Mouse (Mus musculus) kidney, embryonic 16.5 days (tissue): Measurements from ENCODE around the gene Mtx1. TPM values are rescaled to one million over a fixed set of nuclear protein-coding genes. Genes with fewer than 3 reads are reported as not detected.

ENCODE experiments used
- ATAC-seq: fragments of 200-750 bp; cut with Nextera tagmentation; 2 replicates; pipeline ENCODE4 v1.8.0; 2017; ENCODE audit warnings: moderate TSS enrichment; ENCODE audit not compliant: low FRiP score, low TSS enrichment
- H3K27ac ChIP-seq: fragments of 300-500 bp; sonication (generic); 2 replicates; pipeline ENCODE4 v1.5.1; 2014; ENCODE audit warnings: low read length
- H3K27me3 ChIP-seq: fragments of 300-500 bp; sonication (generic); 2 replicates; pipeline ENCODE4 v1.6.1; 2014; ENCODE audit warnings: low read length, control low read depth, mixed read lengths; ENCODE audit not compliant: insufficient read depth
- H3K36me3 ChIP-seq: fragments of 300-500 bp; sonication (generic); 2 replicates; pipeline ENCODE4 v1.6.1; 2014; ENCODE audit warnings: low read length, control low read depth, mixed read lengths; ENCODE audit not compliant: insufficient read depth
- H3K4me1 ChIP-seq: fragments of 300-500 bp; sonication (generic); 2 replicates; pipeline ENCODE4 v1.6.1; 2014; ENCODE audit warnings: low read length, control low read depth, mixed read lengths; ENCODE audit not compliant: insufficient read depth
- H3K4me2 ChIP-seq: fragments of 300-500 bp; sonication (generic); replicated peaks from 2 replicates; pipeline ENCODE4 v1.6.1; 2014; ENCODE audit warnings: low read depth, low read length
- H3K4me3 ChIP-seq: fragments of 300-500 bp; sonication (generic); 2 replicates; pipeline ENCODE4 v1.5.1; 2014; ENCODE audit warnings: mild to moderate bottlenecking, low read length
- H3K9ac ChIP-seq: fragments of 300-500 bp; sonication (generic); replicated peaks from 2 replicates; pipeline ENCODE4 v1.6.1; 2014; ENCODE audit warnings: low read length
- H3K9me3 ChIP-seq: fragments of 300-500 bp; sonication (generic); 2 replicates; pipeline ENCODE4 v1.6.1; 2016; ENCODE audit warnings: low read length, control low read depth
- WGBS: fragments of 180-500 bp; shearing (Covaris S2); extraction: QIAGEN DNeasy Blood & Tissue Kit; methylation state at CpG from one replicate; pipeline ENCODE4 v1.1.7; 2014; 5-methylcytosine and 5-hydroxymethylcytosine counted together
- polyA plus RNA-seq: library from polyadenylated mRNA; unstranded; fragments of >200 nt; fragmentation: Nextera tagmentation; extraction: Ambion mirVana; gene quantifications from 2 replicates; pipeline ENCODE4 v1.2.1, GENCODE M21; 2015

Mtx1 gene
- polyA plus RNA-seq: 227 and 235 TPM in 2 replicates

- Histone ChIP-seq H3K27me3 (peaks cover 3% of the 10 kb centered on the region; the same call in 1 of the 2 replicates), H3K4me2 (peak within 1 kb of the TSS; percentile 81), H3K4me1 (peaks cover 43% of the 10 kb centered on the region), H3K9me3 (no peaks in the 10 kb centered on the region), H3K4me3 (peak within 1 kb of the TSS; percentile 53), H3K9ac (peak within 1 kb of the TSS; percentile 66), H3K27ac (peak within 1 kb of the TSS; percentile 84), H3K36me3 (no peaks in the 10 kb centered on the region)
- peak; percentile 4; the same call in 1 of the 2 replicates for ATAC-seq
- 4% methylated on average over 21 of the region's 21 CpGs for WGBS
These were observed at the start of gene Mtx1 for GRCm38 (mm10) chr3:89226900-89227299. Gene Mtx1, minus strand, starts transcription at chr3:89227088.

DNA sequence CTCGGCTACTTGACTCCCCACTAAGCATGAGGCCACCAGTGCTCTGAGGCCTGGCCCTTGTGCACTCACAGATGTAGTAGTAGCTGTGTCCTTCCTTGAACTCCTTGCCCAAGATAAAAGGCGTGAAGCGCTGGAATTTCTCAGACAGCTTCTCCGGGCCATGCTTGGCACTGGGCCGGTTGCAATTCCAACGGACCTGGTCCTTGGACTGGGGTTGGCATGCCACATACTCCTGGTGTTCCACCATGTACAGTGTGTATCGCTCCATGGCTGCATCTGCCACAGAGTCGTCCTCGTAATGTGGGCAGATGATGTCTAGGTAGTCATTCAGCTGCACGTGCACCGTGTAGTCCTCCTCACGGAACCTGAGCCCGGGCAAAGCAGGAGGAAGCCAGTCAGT is 49.2 kb upstream of the Mtx1 start:
- no peak for ATAC-seq
- no peak overlapping the region for H3K27ac ChIP-seq
- H3K4me1 ChIP-seq: peaks cover 36% of the 10 kb centered on the region

GRCm38 (mm10) chr3:89271760-89272159 is 44.9 kb upstream of the Mtx1 start:
- H3K36me3 ChIP-seq: peaks cover 33% of the 10 kb centered on the region
- H3K4me3 ChIP-seq: no peak overlapping the region
- H3K27ac ChIP-seq: no peak overlapping the region
- peaks cover 46% of the 10 kb centered on the region for H3K4me1 ChIP-seq
- no peak for ATAC-seq
- H3K9ac ChIP-seq: no peak overlapping the region
- no peaks in the 10 kb centered on the region for H3K27me3 ChIP-seq
- no peak overlapping the region for H3K4me2 ChIP-seq
- 68% methylated on average over 6 of the region's 6 CpGs for WGBS
- H3K9me3 ChIP-seq: no peaks in the 10 kb centered on the region

More for the DNA sequence above, 49.2 kb upstream of the Mtx1 start:
- Histone ChIP-seq H3K9me3 (no peaks in the 10 kb centered on the region), H3K36me3 (peaks cover 30% of the 10 kb centered on the region), H3K27me3 (no peaks in the 10 kb centered on the region), H3K4me2 (no peak overlapping the region; the same call in 1 of the 2 replicates), H3K4me3 (no peak overlapping the region), H3K9ac (no peak overlapping the region)
- WGBS: 92% methylated on average over 13 of the region's 13 CpGs

DNA sequence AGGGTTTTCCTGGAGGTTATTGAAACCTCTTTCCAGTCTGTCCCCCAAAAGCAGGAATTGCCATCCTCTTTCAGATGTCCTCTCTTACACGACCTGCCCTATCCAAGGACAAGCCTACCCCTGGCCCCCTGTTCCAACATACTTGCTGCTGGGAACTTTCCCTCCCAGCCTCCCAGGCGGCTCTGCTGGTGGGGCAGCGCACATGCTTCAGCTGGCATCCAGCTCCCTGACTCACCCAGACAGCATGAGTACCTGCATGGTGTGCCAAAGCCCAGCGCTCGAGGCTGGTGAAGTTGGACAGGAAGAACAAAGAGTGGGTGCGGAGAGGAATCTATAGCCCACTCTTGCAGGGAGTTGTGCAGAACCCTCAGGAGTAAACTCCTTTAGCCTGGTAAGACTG is 44.0 kb upstream of the Mtx1 start:
- H3K4me2 ChIP-seq: peak overlapping the region; percentile 76
- no peaks in the 10 kb centered on the region for H3K9me3 ChIP-seq
- H3K4me3 ChIP-seq: peak overlapping the region; percentile 62
- H3K27ac ChIP-seq: peak overlapping the region; percentile 88
- H3K4me1 ChIP-seq: peaks cover 40% of the 10 kb centered on the region
- no peaks in the 10 kb centered on the region for H3K27me3 ChIP-seq
- peaks cover 31% of the 10 kb centered on the region for H3K36me3 ChIP-seq
- H3K9ac ChIP-seq: peak overlapping the region; percentile 77
- ATAC-seq: no peak
- 65% methylated on average over 6 of the region's 6 CpGs for WGBS

DNA sequence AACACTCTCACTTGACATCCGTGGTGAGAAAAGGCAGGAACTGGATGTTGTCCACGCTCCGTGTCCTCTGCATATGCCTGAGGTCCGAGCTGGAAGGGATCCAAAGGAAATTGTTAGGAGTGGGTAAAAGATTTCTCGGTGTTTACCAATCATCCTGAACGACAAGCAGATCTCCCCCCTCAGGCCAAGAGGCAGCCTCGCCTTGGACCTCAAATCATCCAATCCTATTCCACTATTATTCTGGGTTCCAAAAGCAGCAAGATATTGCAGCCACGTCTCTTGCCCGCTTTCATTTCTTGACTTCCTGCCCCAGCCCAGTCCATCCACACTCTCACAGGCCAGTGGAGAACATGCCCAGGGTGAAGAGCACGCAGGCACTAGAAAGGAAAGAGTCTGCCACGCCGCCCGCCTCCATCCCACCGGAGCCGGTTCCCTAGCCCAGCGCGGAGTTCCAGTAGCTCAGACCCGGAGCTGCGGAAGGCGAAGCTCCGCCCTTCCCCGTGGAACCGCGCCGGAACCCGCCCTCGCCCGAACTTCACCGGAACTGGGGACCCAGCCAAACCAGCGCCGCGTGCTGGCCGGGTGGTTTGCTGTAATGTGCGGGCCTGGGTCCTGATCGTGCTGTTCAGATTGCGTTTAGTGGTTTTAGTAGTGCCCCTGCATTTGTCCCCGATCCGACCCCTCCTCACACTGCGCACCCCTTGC is 43.3 kb upstream of the Mtx1 start, which contains the start of gene Slc50a1:
TSS of gene Slc50a1 (minus strand) at position 520 of the 705 bp plus-strand sequence.
- Histone ChIP-seq H3K4me2 (peak within 1 kb of the TSS; percentile 76), H3K4me1 (peaks cover 38% of the 10 kb centered on the region), H3K4me3 (peak within 1 kb of the TSS; percentile 62), H3K9me3 (no peaks in the 10 kb centered on the region), H3K27me3 (no peaks in the 10 kb centered on the region), H3K36me3 (peaks cover 24% of the 10 kb centered on the region), H3K9ac (peak within 1 kb of the TSS; percentile 77), H3K27ac (peak within 1 kb of the TSS; percentile 88)
- 2% methylated on average over 39 of the region's 39 CpGs for WGBS
- ATAC-seq: peak; percentile 43; the same call in 1 of the 2 replicates

DNA sequence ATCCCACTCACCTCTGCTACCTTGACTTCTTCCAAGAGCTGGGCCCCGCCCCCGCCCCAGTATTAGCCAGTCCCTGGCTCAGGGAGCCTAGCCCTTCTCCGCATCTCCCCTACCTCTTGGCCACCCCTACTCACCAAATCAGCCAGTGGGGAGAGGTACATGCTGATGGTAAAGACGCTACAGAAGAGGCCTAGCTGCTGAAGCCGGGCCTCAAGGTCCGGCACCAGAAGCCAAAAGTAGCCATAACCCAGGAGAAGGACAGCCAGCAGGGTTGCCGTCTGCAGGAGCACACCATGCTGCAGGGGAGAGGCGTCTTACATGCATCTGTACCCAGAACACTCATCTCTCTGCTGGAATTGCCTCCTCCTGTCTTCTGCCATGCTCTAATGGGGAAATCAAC is 42.0 kb upstream of the Mtx1 start:
- H3K36me3 ChIP-seq: peaks cover 19% of the 10 kb centered on the region
- H3K9me3 ChIP-seq: no peaks in the 10 kb centered on the region
- no peaks in the 10 kb centered on the region for H3K27me3 ChIP-seq
- 68% methylated on average over 8 of the region's 8 CpGs for WGBS
- H3K27ac ChIP-seq: no peak overlapping the region
- H3K4me3 ChIP-seq: no peak overlapping the region
- ATAC-seq: no peak
- peaks cover 38% of the 10 kb centered on the region for H3K4me1 ChIP-seq
- no peak overlapping the region for H3K9ac ChIP-seq
- H3K4me2 ChIP-seq: peak overlapping the region; percentile 76; the same call in 1 of the 2 replicates

- Histone ChIP-seq H3K4me2 (peak overlapping the region; percentile 92), H3K27ac (peak overlapping the region; percentile 65), H3K9me3 (no peaks in the 10 kb centered on the region), H3K9ac (peak overlapping the region; percentile 90), H3K27me3 (no peaks in the 10 kb centered on the region), H3K4me1 (peaks cover 38% of the 10 kb centered on the region), H3K4me3 (peak overlapping the region; percentile 83), H3K36me3 (0 out of 2 replicates have a peak, but pooled peaks cover 3% of the 10 kb centered on the region)
- under 1% methylated on average over 20 of the region's 20 CpGs for WGBS
- peak; percentile 76 for ATAC-seq
These were observed 39.6 kb upstream of the Mtx1 start for GRCm38 (mm10) chr3:89266439-89266893.

GRCm38 (mm10) chr3:89262417-89262816 is 35.5 kb upstream of the Mtx1 start:
- peaks cover 8% of the 10 kb centered on the region for H3K4me1 ChIP-seq
- H3K27ac ChIP-seq: peak overlapping the region; percentile 31; the same call in 1 of the 2 replicates
- H3K9me3 ChIP-seq: no peaks in the 10 kb centered on the region
- no peak for ATAC-seq
- H3K36me3 ChIP-seq: no peaks in the 10 kb centered on the region
- H3K4me3 ChIP-seq: no peak overlapping the region
- H3K4me2 ChIP-seq: no peak overlapping the region
- no peaks in the 10 kb centered on the region for H3K27me3 ChIP-seq
- 67% methylated on average over 10 of the region's 10 CpGs for WGBS
- H3K9ac ChIP-seq: no peak overlapping the region

GRCm38 (mm10) chr3:89260211-89260610 is 33.3 kb upstream of the Mtx1 start:
- H3K4me3 ChIP-seq: no peak overlapping the region
- H3K27ac ChIP-seq: no peak overlapping the region
- H3K9me3 ChIP-seq: no peaks in the 10 kb centered on the region
- H3K27me3 ChIP-seq: no peaks in the 10 kb centered on the region
- no peaks in the 10 kb centered on the region for H3K36me3 ChIP-seq
- 73% methylated on average over 3 of the region's 3 CpGs for WGBS
- no peak for ATAC-seq
- no peak overlapping the region for H3K9ac ChIP-seq
- H3K4me1 ChIP-seq: no peaks in the 10 kb centered on the region
- no peak overlapping the region for H3K4me2 ChIP-seq

DNA sequence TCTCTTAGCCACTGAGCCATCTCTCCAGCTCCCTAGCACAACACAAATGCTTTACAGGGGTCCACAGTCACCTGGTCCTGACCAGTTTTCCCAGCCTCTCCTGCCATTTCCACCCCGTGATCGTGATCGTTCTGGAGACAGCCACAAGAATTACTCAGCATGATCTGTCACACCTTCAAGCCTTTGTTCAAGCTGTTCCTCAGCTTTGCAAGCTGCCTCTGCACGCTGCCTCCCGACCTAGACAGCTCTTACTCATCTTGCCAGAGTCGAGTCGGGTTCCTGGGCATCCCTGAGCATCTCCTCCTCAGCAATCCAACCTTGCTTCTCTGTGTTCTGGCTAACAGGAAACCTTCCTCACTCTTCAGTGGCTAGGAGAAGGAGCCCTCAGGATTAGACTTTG is 32.2 kb upstream of the Mtx1 start, which contains the start of gene Dpm3:
TSS of gene Dpm3 (plus strand) at position 283 of the 400 bp plus-strand sequence.
- Histone ChIP-seq H3K9me3 (no peaks in the 10 kb centered on the region), H3K36me3 (no peaks in the 10 kb centered on the region), H3K9ac (no peak within 1 kb of the TSS), H3K4me3 (no peak within 1 kb of the TSS), H3K4me1 (no peaks in the 10 kb centered on the region), H3K4me2 (no peak within 1 kb of the TSS), H3K27ac (no peak within 1 kb of the TSS), H3K27me3 (no peaks in the 10 kb centered on the region)
- 35% methylated on average over 7 of the region's 7 CpGs for WGBS
- ATAC-seq: no peak
